Mouse (Mus musculus) natural killer cell, adult 2 months (primary cell): ENCODE measurements around the gene Npr3.

Experiments used
- DNase-seq, 2 experiments: peaks; one replicate each; pipeline ENCODE4 v3.0.0; 2022; ENCODE audit warnings: low spot score in 2 of 2

Gene Npr3

DNA sequence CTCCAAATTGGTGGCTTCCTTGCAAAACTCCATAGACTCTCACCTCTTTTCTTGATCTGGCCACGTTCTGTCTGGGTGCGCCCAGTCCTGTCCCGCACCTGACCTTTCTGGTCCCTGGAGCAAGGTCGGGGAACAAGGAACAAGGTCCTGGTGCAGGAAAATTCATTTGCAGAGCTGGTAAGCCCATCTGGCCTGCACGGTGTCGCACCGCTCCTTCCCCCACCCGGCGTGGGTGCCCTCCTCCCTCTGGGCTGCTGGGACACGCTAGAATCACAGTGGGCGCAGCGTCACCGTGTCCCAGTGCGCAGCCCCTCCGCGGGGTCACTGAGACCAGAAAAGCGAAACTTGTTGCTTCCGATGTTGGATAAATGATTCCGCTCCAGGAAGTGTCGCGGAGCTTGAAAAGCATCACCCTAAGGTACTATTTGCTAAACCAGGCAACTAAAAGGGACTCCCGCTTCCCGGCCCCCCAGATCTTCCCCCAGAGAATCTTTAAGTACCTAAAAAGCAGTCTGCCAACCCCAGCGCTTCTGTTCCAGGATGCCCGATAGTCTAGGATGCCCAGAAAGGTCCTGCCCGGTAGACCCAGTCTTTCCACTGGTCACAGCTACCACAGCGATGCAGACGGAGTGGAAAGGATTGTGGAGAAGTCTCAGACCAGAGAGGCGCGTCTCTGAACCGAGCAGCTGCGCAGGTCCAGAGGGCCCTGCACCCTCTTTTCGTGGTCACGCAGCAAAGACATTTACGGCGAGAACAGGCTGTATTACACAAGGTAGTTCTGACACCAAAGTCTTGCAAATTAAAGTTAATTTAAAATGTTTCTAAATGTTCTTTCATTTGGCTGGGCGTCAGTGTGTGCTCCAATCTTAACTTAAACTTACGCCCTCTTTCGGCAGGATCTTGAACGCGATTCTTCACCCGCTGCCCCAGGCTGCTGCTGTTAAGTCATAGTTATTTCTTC, at the start of gene Npr3:
Gene Npr3, minus strand, starts transcription at position 717 of the 961 bp plus-strand sequence.
- no peak for DNase-seq

DNA sequence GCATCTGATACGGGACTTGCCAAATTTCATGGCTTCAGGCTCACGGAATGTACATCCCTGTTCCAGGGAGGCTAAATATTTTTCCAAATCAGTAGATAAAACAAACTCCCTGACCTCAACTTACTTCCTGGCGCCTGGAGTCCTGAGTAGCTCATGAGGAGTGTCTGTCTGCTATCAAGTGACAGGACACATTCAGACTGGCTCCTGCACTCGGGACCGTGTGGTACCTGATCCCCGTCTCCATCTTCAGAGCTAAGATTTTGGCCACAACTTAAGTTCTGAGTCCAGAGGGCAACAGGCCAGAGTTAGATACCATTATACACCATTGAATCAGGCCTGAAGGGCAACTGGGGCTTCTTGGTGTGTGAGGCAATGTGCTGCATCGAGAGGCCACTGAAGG, 49.0 kb upstream of the Npr3 start:
- DNase-seq = no peak

DNA sequence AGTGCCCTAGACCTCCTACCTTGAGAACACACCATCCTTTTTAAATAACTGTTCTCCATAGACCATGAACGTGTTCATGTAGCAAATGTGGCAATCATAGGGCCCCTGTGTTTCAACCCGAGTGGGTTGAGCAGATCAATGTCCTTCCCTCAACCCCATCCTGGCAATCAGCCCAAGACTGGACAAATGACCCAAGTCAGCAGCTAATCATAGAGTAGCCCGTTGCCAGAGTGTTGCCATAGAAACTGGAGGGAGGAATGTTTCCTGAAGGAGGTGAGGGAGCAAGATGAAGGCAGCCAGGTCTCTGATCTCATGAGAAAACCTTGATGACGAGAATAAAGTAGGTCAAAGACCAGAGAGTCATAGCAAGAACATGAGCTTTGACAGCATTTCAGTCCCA, 47.1 kb upstream of the Npr3 start:
- no peak for DNase-seq

DNA sequence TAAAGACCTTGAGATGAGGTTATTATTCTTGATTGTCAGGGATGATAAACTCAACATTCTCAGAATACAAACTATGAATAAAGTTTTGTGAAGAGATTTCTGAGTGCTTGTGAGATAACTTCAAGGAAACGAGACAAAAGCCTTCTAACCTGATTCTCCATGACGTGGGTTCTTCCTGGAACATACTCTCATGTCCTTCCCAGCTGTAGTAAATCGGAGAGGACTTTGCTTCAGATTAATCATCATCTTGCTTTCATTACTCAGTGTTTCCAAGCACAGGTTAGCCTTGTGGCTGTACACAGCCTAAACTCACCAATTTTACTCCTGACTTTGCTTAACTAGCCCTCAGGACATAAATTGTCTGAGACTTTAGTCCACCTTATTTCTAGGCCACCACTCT, 45.1 kb upstream of the Npr3 start:
- DNase-seq = no peak

DNA sequence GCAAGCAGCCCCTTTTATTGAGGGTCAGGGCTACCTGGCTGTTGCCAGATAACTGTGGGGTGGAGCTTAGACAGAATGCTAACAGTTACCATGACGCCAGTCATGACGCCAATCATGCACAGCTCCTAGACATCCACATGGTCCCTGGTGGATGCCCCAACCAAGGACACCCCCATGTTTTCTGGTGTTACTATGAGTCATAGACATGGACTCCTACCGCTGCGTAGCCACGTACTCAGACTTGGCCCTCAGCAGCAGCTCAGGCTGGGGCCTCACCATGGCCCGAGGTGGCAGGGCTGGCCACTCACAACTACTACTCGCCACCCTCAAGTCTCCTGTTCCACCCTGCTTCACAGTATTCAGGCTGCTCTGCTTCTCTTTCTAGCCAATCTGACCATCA, 44.1 kb upstream of the Npr3 start:
- DNase-seq = no peak

DNA sequence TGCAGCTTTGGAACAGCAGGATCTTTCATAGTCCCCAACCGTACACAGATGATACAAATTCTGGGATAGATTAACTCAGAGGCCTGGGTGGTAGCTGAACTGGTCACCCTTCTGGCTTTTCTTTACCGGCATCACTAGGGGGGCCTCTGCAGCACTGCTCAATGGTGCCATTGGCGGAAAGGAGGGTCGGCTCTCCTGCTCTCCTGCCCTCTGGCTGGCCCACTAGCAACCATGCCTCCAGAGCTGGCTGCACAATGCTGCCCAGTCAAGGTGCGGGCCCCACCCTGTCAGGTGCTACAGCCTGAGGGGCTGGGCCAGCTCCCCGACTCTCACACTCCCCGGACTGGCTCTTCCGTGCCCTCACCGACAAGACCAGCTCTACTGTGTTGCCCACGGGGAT, 43.1 kb upstream of the Npr3 start:
- DNase-seq = no peak

DNA sequence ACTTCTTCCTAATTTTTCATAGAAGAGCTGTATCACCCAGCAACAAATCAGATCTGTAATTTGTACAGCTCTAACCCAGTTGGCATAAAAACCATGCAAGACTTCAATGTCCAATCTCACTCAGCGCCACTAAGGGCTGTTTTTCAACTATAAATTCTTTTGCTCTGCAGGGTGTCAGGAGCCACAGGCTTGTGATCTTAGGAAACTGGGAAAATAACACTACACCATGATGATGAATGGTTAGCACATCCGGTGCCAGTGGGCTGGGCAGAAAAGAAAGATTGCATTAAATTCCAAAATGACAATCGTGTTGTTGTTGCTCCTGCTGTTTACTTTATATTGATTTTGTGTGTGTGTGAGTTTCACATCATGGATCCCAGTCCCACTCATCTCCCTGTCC, 42.4 kb upstream of the Npr3 start:
- DNase-seq = no peak

DNA sequence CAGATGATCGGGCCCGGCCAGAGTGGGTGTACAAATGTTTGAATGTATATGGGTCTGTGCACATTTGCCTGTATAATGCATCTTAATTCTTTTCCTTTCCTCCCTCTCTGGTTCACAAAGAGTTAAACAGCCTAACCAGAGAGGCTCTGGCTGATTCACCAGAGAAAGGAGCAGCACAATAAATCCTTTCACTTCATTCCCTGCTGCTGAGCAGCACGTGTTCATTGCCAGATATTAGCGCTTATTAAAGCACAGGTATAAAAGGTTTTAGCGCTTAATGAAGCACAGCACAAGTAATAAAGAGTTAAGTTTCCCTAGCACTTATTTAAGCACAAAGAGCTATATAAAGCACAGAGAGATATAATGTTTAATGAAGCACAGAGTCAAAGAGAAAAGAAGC, 33.8 kb upstream of the Npr3 start:
- no peak for DNase-seq

DNA sequence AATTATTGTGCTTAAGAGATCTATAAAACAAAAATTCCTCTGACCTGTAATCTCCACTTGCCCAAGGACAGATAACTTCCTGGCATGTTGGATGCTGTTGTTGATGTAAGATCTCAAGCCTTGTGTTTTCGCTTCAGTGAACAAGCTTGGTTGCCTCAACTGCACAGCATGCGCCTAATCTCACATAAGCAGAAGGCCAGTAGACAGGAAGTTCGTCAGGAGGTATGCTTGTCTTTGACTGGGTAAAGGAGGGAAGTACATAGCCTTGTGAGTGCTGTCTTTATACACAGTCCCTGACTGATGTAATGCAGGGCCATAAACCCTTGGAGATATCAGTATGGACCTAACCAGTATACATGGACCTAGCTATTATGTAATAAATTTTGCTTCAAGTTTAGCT, 20.7 kb upstream of the Npr3 start:
- no peak for DNase-seq

DNA sequence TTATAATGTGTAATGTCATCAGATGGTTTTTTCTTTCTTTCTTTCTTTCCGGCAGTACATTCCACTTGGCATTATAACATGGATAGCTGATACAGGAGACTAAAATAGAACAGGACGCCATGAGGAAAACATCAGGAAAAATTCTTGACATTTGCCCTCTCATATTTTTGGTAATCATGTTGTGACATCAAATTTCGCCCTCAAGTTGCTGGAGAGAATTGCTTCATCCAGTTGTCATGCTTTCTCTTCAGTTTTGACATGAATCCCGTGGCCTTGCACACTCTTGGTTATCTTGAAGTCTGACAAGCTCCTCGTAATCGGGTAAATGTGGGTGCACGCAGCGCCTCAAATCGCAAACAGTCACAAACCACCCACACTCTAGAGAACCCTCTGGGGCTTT, 7.0 kb upstream of the Npr3 start:
- no peak for DNase-seq

DNA sequence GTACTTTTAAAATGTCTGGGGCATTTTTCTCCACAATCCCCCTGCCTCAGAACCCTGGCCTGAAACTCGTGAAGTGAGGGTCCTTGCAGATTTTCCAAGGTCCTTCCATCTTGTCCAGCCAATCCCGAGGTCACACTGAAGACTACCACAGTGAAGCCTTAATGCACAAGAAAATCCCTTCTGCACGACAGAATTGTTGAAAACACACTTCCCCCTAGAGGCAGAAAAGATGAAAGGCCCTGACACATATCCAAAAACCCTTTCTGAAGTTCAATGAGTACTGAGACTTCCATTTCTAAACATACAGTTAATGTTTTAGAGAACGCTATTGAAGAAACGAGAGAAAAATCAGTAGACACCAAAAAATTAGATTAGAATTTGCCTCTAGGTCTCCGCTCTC, 2.8 kb upstream of the Npr3 start:
- no peak for DNase-seq

DNA sequence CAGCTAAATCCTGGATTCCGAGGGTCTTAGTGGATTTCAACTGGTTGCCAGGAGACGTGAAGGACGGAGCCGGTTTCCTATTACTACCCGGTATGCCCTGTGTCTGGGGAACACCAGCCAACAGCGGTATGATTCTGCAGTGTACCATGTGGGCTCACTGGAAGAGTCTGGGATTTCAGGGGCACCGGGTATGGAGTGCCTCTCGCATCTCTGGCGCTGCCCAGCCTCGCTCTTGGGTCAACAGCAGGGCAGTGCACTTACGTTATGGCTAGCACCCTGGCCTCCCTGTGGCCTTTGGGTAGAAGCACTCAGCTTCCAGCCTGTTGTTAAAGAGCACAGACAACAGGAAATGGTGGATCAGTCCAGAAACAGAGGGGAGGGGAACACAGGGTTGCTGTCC, 1.1 kb upstream of the Npr3 start:
- no peak for DNase-seq

DNA sequence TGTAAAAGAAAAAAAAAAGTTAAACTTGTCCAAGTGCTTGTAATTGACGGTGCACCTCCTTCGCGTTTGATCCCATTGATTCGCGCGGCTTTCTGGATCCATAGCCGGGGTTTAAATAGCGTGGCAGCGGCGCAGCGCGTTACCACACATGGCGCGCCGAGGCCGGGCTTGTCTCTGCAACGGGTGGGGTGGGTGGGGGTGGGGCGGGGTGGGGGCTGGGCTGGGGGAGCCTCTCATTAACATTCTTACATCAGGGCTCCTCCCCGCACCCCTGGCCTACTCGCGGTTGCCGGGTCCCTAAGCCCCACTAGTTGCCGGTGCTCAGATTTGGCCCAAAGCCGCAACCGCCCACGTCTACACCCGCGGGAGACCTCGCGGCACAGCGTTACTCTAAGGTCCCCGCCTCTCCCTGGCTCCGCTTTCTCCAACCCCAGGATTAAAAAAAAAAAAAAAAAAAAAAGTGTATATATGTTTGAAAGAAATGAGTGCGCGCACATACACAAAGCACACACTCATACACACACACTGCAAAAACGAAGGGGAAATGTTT, 991 bp downstream of the Npr3 start:
- no peak for DNase-seq

DNA sequence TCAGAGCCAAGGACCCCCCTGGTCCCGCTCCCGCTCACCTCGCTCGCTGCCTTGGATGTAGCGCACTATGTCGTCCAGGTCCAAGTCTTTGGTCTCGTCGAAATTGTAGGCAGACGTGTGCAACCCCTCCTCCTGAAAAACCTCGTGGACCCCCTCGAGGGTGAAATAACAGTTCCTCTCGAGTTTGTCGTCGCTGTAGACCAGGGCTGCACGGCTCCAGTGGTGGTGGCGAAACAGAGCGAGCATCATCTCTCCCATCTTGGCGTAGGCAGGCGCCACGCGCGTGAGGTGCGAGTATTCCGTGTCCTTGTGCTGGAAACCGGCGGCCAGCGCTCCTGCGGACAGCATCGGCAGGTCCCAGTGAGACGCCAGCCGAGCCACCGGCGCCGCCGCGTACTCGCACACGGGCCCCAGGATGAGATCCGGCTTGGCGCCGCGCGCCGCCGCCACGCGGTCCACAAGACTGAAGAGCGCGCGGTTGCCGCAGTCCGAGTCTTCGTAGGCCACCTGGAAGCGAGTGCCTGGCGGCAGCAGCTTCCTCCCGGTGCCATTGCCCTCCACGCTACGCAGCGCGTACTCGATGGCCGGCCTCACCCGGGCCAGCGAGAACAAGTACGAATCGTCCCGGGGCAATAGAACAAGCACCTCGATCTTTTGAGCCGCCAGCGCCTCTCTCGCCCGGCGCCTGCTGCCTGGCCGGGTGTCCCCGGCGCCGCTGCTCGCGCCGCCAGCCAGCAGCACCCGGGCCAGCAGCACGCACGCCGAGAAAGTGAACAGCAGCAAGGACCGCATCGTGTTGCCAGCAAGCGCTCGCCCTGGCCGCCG, 2.0 kb downstream of the Npr3 start:
- no peak for DNase-seq

DNA sequence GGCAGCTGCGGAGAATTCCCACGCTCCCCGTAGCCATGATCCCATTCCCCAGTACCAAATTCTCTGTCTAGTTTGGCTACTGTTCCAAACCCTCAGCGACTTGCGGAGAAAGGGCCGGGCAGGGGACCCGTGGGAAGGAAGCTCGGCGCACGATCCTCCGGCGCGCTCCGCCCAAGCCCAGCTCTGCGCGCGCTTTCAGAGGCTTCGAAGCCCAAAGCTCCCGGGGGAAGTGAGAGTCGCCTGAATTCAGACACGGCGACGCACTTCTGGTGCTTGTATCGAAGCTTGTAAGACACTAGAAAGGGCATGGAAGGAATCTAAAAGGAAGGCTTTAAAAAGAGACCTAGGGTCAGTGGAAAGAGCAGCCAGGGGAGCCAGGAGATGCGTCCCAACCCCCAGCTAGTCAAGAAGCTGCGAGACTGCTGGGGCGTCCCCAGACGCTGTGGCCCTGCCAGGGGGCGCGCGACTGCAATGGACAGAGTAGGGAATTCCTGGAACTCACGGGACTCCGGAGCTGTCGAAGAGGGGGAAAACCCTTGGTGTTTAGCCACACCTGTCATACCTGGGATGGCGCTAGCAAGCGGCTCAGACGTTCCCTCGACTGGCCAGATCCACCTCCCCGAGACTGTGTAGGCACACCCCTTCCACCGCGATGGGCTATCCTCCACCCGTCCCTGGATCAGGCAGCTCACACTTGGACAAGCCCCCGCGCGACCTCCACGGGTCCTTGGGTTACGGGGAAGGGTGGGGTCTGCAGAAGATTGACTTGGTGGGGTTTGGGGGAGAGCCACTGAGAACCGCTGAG, 2.8 kb downstream of the Npr3 start:
- DNase-seq = no peak

DNA sequence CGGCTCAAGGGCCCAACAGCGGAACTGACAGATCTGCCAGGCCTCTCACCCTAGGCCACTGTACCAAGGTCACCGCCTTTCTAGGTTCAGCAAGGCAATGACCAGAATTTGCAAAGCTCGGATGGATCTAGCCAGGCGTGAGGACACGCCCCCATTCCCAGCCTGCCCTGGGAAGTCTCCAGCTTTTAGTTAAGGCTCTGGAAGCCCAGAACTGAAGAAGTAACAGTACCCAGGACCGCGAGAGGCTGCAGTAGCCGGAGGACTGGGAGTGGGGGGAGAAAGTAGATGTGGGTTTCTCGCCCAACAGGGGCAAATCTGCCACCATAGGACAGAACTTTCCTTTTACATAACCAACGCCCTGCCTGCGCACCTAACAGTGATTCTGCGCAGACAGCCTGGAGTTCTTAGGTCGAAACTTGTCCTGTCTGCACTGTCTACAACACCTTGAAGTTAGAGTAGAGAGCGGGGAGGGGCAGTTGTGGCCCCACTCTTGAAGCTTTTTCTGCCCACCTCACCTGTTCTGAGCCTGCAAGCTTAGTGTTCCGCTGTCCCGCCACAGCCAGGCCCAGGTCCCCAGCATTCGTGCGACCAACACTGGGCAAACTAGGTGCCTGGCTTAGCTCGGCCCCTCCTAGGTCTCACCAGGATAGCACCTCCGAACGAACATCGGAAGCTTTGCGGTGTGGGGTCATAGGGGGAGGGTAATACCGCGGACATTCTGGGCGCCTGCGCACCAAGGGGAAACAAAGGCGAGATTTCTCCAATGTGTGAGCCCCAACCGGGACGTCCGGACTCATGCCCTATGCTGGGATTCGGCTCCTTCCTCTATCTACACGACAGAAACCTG, 3.7 kb downstream of the Npr3 start:
- DNase-seq = no peak

DNA sequence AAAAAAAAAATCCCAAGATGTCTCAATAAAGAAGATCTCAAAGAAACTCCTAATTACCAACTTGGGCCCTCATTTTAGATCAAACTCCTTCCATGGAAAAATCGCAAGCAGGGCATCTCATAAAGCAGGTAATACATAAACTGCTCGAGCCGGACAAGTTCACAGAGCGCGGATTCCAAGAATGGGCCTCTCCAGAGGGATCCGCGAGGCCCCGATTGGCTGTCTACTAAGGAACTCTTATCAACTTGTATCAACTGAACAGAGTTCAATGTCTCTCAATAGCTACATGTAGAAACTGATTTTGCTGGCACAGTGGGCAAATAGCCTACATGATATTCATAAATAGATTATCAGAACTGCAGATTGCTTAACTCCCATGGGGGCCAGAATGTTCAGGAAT, 9.5 kb downstream of the Npr3 start:
- no peak for DNase-seq

DNA sequence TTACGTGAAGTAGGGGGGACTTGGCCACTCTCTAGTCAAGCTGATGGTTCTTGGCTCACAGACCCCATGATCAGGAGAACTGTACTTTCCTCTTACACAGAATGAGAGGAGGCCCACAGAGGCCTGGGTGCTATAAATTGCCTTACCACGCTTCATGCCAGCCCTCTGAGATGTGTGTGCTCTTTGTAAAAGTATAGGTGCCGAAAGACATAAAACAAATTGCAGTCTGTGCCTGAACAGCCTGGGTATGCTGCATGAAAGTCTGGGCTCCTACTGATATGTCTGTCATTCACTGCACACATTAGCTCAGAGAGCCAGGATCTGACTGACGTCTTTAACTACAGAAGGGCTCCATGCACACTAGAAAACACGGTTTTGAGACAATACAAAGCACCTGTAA, 9.9 kb downstream of the Npr3 start:
- no peak for DNase-seq

DNA sequence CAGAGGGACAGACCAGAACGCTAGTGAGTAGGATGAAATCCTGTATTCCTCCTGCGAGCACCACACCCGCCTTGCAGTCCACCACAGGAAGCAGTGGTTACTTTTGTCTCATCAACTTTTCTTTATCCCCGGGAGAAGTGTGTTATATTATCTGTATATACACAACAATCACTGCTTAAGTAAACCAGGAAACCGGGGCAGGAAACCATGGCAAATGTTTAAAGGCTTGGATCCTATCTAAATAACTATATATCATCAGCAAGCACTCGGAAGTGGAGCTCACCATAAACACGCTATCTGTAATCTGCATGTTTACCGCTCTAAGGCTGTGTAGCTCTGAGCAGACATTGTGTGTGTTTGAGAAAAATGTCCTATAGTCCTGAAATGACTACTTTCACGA, 13.1 kb downstream of the Npr3 start:
- no peak for DNase-seq

DNA sequence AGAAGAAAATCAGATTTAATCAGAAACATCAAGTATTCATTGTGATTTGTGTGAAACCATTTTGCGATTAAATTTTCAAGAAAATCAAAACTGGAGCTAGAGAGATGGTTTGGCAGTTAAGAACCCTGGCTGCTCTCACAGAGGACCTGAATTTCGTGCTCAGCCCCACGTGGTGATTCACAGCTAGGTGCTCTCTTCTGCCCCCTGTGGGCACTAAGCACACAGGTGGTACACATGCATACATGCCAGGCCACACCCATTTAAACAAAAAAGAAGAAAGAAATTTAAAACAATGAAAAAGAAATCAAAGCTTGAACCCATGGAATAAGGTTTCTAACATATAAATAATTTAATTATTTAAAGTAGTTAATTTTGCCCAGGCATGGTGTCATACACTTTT, 15.7 kb downstream of the Npr3 start:
- DNase-seq = no peak
